Mouse (Mus musculus) gonadal fat pad, adult 2 months (tissue): Measurements from ENCODE around the gene Slco3a1. TPM values are rescaled to one million over a fixed set of nuclear protein-coding genes. Genes with fewer than 3 reads are reported as not detected.

Experiments used
- DNase-seq: peaks from one replicate; pipeline ENCODE4 v3.0.0-alpha.2; 2012; ENCODE audit warnings: low read depth
- polyA plus RNA-seq: library from polyadenylated mRNA; depleted of rRNA; stranded (reverse); fragments of >200 nt; gene quantifications from 2 replicates; pipeline ENCODE4 v1.2.3, GENCODE M21; 2012

The Slco3a1 gene
- polyA plus RNA-seq, 1 experiment, result 20.0 TPM

DNA sequence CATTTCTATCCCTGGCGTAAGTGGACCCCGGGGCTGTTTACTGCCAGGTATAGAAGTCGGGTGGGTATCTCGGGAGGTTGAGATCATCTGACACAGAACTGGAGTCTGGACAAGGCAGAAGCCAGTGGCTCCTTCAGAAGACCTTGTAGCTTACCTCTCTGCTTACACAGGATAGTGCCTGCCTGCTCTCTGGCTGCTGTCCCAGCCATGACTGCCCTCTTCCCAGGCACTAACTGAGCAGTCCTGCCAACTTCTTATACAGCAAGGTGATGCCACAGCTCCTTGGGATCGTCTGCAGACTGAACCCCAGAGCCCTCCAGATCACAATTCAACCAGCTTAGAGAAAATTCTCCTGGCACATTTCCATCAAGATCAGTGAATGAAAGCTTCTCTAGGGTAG is 26.4 kb downstream of the Slco3a1 start:
- DNase-seq, result no peak

GRCm38 (mm10) chr7:74527689-74528088 is 26.9 kb downstream of the Slco3a1 start:
- DNase-seq, result no peak

GRCm38 (mm10) chr7:74526030-74526429 is 28.6 kb downstream of the Slco3a1 start:
- no peak for DNase-seq

DNA sequence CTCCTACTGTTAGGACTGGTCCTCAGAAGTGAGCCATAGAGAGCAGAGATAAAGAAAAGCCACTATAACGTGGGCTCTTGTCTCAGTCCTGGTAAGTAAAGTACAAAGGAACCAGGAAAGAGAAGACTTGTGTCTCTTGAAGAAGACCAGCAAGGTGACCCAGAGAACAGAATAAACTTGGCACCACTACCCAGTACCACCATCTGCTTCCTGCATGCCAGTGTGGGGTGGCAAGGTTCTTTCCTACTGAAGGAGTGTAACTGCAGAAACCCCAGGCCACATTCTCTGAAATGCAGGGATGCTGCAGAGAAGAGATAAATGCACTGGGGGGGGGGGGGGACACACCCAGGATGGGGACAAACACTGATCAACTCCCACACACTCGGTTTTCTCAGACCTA is 29.0 kb downstream of the Slco3a1 start:
- DNase-seq, result no peak

GRCm38 (mm10) chr7:74524188-74524971 is 30.2 kb downstream of the Slco3a1 start:
- DNase-seq, result no peak

- DNase-seq, result no peak
Measured at GRCm38 (mm10) chr7:74523086-74523485, 31.5 kb downstream of the Slco3a1 start.

- peak; percentile 9 for DNase-seq
Measured at GRCm38 (mm10) chr7:74522260-74522659, 32.3 kb downstream of the Slco3a1 start.

DNA sequence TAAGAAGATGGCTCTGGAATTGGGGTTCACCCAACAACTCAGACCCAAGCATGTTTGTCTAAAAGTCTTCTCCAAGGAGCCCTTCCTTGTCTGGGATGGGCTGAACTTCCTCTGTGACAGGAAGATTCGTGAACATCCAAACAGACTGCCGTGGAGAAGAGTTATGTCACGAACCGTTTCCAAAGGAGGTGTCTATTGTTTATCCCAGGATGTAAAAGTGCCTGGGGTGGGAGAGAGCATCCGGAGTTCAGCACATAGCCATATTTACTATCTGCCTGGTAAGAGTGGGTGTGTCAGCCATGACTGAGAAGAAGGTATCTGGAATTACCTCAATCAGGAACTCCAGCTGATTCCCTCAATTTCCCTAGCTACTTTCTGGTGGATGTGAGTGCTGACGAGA is 35.2 kb downstream of the Slco3a1 start:
- DNase-seq, result no peak

DNA sequence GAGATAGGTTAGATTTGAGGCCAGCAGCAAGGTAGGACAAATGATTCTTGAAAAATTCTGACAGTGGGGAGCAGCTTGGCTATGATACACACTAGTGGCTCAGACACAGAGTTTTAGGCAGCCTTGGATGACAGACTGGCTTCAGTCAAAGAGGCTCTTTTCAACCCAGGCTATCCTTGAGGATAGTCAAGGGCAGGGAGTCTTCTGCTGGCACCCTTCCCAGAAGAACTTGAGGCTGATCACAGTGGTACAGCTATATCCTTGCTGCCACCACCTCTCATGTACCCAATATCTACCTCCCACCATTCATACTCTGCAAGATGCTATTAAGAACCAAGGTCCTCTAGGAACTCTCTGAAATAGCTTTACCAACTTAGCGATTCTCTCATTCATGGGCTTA is 35.8 kb downstream of the Slco3a1 start:
- DNase-seq, result no peak

DNA sequence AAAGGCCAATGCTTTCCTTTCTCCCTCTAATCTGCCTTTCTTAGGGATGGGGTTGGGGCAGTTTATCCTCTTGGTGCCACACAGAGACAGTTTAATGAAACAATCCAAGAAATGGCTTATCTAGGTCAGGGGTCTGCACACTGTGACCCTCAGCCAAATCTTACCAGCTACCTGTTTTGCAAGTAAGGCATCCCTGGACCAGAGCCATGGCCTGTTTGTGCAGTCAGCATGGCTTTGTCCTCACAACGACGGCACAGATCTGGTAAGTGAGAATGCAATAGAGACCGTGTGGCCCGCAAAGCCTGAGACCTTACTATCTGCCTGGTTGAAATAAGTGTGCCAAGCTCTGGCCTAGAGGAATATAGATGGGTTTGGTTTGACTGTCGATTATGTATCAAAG is 36.3 kb downstream of the Slco3a1 start:
- no peak for DNase-seq

DNA sequence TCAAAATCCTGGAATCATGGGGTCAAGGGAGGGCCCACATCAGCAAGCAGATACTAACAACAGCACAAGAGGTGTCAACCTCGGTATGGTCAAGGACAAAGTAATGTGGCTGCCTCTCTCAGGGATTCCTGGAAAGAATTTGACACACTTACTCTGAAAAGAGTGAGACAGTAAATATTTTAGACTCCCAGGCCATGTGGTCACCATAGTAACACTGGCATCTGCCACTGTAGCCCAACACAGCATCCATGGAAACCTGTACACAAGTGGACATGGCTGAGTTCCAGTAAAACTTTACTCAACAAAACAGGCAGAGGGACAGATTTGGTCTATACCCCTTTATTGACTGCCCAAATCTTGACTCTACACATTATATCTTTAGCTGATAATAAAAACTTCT is 43.9 kb downstream of the Slco3a1 start:
- DNase-seq, result no peak

DNA sequence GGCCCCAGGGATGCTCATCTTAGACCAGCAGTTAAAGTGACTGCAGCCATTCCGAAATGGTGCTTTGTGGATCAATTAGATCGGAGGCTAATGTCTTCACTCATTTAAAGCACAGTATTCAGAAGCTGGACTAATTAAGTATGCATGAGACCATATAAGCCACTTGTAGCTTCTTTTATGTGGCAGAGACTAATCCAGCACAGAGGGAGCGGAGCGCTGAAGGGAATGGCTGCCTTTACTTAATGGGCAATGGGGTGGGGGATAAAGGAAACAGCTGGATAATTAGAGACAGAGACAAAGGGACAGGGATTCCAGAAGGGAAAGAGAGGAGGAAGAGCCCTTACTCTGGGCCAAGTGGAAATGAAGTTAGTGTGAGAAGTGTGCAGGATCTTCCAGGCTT is 46.4 kb downstream of the Slco3a1 start:
- DNase-seq, result no peak

DNA sequence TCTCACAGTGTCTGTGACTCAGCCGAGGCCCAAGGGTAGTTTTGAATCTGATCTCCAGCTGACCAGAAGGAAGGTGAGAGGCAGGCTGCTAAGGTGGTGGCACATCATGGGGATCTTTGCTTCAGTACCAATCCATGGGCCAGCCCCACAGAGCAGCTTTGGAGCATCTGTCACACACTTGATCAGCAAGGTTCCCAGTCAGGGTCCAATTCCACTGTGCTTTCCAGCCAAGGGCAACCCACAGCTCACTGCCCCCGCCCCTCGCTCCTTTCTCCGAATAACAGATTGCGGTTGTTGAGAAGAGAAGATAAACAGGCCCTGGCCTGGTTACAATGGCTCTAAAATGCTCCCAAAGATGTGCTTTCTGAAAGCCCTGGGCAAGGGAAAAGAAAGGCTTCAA is 47.7 kb downstream of the Slco3a1 start:
- DNase-seq, result no peak

DNA sequence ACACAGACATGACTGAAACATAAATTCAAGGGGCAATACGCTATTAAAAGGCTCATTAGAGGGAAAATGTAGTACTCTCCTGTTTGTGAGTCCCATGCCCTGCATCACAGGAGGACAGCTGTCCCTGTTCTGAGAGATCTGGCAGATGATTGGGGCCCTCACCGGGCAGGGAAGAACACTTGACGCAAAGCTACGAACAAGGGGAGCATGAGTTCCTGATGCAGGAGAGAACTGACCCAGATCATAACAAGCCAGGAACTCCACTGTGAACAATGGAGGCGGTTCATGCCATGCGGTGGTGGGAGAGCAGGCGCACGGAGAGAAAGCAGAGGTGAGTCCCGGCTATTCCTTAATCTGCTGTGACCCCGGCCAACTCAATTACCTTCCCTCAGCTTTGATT is 48.9 kb downstream of the Slco3a1 start:
- DNase-seq, result no peak

GRCm38 (mm10) chr7:74501187-74501586 is 53.4 kb downstream of the Slco3a1 start:
- no peak for DNase-seq

GRCm38 (mm10) chr7:74499470-74499869 is 55.1 kb downstream of the Slco3a1 start:
- no peak for DNase-seq

DNA sequence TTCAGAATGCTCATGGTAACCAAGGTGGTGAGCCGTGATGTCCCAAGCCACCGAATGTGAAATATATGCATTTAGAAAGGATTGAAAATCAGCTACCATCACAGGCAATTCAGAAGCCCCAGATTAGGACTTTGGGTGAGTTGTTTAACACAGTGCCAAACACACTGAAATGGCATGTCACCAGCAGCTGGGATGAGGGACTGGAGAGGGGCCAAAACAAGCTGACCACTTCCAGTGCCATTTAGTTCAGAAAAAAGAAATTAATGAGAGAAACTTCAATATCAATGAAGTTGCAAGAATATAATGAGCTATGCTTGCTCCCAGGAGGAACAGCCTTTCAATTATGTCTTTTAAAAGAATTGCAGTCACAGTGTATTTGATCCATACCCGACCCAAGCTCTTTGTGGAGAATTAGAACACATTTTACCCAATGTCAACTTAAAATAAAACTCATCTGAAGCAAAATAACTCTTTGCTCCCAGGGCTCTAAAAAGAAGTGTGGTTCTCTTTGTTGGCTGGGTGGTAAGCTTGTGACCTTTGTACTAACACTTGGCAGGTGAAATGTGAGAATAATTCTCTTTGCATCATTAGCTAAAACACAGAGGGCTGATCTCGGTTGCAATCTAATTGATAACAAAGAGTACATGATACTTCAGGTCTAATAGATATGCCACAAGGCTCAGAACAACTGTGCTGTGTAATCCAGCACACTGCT is 56.2 kb downstream of the Slco3a1 start:
- no peak for DNase-seq

GRCm38 (mm10) chr7:74497203-74497602 is 57.4 kb downstream of the Slco3a1 start:
- DNase-seq, result no peak

DNA sequence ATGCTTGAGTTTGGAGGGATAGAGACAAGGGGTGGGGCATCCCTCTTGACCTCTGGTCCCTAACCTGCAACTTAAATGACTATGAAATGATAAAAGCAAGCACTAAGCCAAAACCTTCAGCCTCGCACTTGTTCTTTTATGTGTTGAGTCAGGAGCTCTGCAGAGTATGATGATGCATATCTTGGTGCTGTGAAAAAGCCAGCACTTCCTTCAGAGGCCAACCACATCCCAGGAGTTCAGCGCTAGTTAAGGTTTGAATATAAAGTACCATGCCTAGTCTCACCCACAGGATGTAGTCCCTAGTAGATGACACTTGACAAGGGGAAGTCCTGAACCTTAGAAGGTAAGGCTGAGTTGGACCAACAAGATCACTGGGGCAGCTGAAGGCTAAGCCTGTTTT is 59.1 kb downstream of the Slco3a1 start:
- DNase-seq, result no peak

DNA sequence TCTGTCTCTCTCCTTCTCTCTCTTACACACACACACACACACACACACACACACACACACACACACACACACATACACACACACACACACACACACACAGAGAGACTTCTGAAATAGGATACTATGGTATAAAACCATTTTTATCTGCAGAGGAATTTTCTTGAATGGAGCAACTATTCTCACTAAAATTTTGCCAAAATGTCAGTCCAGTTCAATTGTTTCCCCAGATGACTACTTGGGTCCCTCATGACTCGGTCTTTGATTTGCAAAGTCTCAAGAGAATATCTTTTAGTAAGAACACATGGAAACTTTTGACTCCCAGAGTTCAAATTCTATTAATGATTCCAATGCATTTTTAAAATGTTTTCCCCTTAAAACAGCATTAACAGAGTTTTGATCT is 60.8 kb downstream of the Slco3a1 start:
- no peak for DNase-seq

- no peak for DNase-seq
Measured at GRCm38 (mm10) chr7:74491683-74492355, 62.8 kb downstream of the Slco3a1 start.

DNA sequence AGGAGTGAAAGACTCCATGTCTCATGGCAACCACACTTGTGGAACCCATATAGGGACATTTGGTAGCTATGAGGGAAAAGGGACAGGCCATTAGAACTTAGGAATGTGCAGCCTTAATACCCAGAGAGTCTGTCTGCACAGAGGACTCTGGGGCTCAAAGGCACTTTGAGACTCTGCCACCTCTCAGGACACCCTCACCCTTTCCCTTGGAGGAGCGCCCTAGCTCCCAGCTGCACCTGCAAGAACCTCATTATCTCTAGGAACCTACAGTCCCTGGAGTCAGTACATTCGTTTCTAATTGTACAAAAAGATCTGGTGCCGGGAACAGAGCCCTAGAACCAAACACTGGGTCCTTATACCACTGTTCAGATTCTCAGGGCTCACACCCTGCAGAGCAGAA is 66.4 kb downstream of the Slco3a1 start:
- DNase-seq, result no peak

GRCm38 (mm10) chr7:74487727-74488126 is 66.9 kb downstream of the Slco3a1 start:
- DNase-seq, result no peak
